Mouse (Mus musculus) thymus, adult 18-20 months (tissue): ENCODE data around the gene AI413582.
A peak's percentile ranks its signal among the peaks of the same experiment; 100 is the strongest.

Experiments
- DNase-seq, 2 experiments: peaks; one replicate each; pipeline ENCODE4 v3.0.0; 2022; ENCODE audit warnings: mixed read lengths in 2 of 2

AI413582 gene

GRCm38 (mm10) chr17:27565163-27565941 lies at the start of gene AI413582:
Gene AI413582, minus strand, starts transcription at chr17:27565756.
- DNase-seq = peak; percentile 91 to 94

- DNase-seq = no peak
These were observed 47.5 kb upstream of the AI413582 start for GRCm38 (mm10) chr17:27613016-27613415.

- no peak for DNase-seq
These were observed 46.4 kb upstream of the AI413582 start for GRCm38 (mm10) chr17:27611994-27612393.

DNA sequence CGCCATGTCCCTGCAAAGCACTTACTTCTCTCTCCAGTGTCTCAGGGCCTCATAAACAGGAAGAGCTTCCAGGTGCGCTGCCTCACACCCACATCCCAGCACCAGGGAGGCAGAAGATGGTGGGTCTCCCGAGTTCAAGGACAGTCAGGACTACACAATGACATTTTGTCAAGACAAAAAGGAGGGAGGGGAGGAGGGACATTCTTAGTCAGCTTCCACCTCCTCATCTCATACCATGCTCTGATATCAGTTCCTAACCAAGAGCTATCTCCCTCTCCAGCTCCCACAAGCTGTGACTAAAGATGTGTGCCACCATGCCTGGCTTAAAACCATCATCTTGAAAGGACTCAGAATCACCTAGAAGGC lies 45.9 kb upstream of the AI413582 start:
- DNase-seq = no peak

- DNase-seq = no peak
These were observed 45.3 kb upstream of the AI413582 start for GRCm38 (mm10) chr17:27610679-27611518.

- DNase-seq = no peak
These were observed 44.0 kb upstream of the AI413582 start for GRCm38 (mm10) chr17:27609576-27609975.

DNA sequence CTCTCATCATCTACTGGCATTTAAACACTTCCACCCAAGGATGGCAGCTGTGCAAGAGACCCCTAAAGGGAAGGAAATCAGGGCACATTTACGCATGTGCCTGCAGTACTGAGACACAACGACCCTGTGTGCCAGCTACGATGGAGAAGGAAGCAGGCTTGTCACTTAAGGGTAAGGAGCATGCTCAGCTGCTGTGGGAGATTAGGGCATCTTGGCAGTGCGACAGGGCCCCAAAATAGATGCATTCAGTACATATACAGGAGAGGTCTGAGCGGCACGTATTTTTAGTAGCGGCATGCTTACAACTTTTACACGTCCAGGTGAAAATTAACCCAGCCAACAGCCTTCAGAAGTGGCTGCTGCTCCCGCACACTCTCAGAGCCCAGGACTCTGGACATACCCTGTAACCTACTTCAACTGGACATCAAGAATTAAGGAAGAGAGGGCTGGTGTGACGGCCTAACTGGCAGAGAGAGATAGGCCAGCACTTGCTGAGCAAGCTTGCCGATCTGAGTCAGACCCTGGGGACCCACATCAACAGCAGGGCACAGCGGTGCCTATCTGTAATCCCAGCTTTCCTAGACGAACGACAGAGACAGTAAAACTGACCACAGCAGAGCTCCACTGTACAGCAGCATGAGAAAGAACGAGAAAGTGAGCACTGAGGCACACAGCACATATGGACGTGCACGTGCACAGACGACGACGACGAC lies 38.1 kb upstream of the AI413582 start:
- no peak for DNase-seq

DNA sequence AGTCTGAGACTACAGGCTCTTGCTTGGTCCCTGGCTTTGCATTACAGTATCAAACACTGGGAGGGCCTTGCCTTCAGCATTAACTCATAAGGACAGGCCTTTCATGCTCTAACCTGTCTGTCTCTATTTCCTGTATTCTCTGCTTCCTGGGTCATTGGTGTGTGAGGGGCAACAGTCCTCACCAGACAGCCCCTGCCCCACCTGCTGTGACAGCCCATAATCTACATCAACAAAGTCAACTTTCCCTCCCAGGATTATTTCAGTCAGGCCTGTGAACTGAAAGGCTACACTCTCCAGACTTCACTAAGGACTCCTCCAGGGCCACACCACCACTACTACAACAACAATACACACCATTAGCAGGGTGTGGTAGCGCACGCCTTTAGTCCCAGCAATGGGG lies 37.5 kb upstream of the AI413582 start:
- no peak for DNase-seq

DNA sequence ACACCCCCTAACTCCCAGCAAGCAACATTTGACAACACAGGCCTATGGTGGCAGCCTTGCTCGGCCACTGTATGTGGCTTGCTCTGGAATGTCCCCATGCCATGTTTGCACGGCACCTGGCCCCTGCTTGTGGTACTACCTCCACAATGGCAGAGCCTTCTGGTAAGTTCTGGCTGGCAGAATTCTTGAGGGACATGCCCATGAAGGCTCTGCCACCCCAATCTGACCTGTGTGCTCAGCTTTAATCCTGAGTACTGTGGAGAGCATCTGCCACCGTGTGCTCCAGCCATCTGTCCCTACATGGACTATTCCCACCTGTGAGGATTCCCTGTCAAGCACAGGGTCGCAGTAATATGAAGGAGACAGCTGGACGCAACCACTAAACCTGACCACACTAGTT lies 35.3 kb upstream of the AI413582 start:
- DNase-seq = no peak

DNA sequence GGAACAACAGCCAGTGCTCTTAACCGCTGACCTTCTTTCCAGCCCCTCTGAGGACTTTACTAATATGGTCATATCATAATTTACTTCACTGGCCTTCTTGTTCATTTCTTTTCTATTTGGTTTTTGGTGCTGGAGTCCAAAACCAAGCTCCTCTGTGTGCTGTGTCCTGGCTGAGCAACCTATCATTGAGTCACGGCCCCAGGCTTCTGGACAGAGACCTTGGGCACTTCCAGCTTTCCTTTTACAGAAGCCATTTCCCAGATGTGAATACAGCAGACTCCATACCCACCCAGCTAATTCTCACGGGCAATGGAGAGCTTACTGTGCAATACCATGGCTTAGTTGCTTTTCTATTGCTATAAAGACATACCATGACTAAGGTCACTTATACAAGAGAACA lies 34.7 kb upstream of the AI413582 start:
- no peak for DNase-seq

DNA sequence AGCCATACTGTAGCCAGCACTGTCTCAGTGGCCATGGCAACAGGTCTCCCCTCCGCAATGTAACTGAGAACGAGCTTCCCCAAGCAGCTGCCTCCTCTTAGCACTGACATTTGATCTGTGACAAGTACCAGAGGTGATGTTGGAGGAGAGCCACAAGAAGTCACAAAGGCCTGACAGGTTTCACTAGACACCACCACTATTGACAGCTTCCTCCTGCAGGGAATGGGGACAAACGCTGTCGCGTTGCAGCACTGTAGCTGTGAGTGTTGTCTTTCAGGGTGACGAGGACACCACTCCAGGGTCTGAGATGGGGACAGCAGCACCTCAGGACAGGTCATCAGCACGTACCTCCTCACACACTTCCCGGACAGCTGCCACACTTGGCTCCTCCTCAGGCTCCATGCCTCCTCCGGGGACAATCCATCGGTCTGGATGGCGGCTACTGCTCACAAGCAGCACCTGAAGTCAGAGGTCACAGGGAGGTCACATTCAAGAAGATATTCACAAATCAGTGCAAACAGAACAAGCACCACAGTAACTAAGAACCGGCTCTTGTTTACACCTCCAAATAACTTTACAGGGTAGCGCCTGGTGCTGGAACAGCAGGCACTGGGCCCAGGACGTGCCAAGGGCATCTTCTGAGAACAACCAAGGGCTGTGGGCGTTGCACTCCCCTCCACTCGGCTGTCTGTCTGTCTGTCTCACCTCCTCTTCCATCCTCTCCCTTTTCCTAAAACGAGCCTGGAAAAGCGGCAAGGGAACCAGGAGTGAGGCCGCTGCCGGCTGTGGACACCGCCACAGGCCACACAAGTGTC lies 31.0 kb upstream of the AI413582 start:
- no peak for DNase-seq

- no peak for DNase-seq
These were observed 30.3 kb upstream of the AI413582 start for GRCm38 (mm10) chr17:27595659-27596375.

- no peak for DNase-seq
These were observed 27.0 kb upstream of the AI413582 start for GRCm38 (mm10) chr17:27592565-27592910.

DNA sequence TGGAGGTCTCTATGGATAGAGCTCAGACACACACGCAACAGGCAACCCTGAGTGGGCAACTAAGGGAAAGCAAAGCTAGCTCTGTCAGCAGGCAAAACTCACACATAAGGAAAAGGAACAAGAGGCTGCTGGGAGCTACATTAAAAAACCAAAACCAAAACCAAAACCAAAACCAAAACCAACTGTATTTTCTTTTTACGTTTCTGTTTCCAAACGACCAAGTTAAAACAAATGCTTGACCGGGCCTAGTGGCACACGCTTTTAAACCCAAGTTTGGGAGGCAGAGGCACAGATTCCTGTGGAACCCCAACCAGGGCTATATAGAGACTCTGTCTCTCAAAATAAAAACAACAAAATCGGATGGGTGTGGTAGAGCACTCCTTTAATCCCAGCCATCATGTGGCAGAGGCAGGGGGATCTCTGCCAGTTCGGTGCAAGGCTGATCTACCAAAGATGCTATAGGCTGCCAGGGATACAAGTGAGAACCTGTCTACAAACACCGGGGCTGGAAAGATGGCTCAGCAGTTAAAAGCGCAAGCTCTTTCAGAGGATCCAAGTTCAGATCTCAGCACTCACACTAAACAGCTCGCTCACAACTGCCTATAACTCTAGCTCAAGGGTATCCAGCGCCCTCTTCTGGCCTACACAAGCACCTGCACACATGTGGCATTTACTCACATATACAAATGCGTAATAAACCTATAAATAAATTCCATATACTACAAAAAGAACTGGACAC lies 26.4 kb upstream of the AI413582 start:
- no peak for DNase-seq

GRCm38 (mm10) chr17:27588231-27588630 lies 22.7 kb upstream of the AI413582 start:
- no peak for DNase-seq

DNA sequence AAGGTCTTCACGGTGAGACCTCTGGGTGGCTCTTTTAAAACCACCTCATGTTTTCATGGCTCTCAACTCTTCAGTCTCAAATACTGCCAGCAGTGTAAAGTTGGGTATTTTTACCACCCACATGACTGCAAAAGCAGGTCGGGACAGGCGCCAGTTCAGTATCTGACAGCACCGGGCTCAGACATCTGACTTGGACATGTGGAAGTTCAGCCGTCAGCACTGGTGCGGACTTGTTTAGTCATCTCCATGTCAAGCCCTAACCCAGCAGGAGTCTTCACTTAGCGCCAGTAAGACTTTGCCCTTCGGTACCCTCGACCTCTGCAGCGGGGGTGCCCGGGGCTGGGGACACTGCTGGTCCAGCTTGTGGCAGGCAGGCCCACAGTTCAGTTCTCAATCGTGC lies 21.7 kb upstream of the AI413582 start:
- no peak for DNase-seq

DNA sequence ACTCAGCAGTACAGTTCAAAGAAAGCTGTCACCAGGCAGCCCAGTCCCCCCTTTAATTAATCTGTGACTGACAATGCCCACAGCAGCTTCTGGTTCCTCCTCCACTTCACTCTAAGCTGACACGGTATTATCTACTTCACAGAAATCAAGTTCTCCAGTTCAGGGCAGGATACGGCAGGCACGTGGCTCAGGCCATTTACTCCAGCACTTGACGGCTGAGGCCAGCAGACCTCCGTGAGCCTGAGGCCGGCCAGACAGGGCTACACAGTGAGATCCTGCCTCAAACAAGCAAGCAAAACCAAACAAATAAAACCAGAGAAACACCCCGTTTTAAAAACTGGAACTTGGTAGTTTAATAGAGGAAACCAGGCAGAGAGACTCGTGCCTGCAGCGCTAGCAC lies 21.1 kb upstream of the AI413582 start:
- no peak for DNase-seq

DNA sequence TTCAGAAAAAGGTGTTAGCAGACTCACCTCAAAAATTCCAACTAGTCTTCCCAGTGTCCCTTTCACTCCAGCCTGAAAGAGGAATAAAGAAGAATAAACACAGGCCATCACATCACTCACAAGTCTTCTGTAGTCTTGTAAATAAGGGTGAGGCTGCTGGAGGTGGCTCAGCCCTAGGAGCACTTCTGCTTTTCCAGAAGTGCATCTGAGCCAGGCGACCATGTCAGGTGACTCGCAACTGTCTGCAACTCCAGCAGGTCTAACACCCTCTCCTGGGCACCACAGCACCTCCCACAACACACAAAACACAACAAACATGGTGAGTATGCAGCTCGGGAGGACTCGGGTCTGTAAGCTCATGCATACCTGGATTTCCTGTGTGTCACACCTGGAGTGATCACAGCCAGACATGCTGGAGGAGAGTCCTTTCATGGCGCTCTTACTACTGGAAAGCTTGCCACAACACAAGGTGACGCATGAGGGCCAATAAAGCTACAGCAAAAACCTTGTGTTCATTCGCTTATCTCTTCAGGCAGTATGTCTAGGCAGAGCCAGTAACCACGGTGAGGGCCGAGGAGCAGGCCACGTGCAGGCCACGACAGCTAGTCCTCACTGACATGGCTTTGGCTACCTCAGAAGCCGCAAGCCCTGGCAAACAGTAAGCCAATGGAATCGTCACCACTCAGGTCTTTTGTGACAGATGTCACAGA lies 17.8 kb upstream of the AI413582 start:
- DNase-seq = no peak

DNA sequence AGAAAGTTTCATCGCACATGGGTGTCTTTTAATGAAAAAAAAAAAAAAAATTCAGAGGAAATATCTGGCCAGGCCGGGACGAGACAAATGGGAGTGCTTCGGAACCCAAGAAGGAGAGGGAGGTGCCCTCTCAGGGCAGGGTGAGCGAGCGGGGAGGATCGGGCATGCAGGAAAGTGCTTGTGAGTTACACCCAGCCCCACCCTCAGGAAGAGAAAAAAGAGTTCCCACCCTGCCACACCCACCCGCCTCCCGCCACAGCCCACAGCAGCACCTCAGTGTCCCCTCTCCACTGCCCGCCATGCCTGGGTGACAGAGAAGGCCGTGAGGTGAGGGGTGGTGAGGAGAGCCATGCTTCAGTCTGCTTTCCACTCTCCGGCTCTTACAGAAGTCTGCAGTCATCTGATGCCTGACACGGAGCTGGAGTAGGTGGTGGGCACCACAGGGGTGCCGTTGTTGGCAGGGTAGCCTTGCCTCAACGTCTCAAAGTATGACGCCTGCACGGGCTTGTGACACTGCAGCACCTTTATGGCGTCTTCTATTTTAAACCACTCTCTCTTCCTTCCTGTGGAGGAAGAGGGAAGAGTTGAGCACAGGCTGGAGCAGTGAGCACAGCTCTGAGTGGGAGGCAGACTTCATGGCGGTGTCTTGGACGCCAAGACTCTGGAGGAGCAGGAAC lies 15.0 kb upstream of the AI413582 start:
- no peak for DNase-seq

DNA sequence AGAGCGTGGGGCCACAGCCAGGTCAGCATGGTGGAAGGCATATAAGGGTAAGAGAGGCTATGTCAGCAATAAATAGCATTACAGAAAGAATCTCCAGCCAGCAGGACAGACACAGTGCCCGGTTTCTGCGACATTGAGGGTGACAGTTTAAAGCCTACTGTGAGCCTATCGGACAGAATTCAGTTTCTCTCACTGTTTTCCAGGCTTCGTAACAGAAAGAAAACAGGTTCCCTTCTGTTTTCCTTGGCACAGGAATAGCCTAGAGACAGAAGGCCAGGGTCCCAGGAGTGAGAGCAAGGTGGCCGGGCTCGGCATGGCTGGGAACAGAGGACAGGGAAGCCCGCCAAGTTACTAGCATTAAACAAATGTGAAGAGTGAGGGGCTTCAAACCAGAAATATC lies 14.3 kb upstream of the AI413582 start:
- no peak for DNase-seq
